Mouse (Mus musculus) layer of hippocampus, postnatal 10 days (tissue): Measurements from ENCODE around the gene Pkd1l3. TPM values are rescaled to one million over a fixed set of nuclear protein-coding genes. Genes with fewer than 3 reads are reported as not detected.

Experiments
- DNase-seq, 2 experiments: peaks; one replicate each; pipeline ENCODE4 v3.0.0; 2021; ENCODE audit warnings: low spot score in 2 of 2
- total RNA-seq, 2 experiments: library from RNA; stranded (reverse); gene quantifications; 2 replicates each; pipeline ENCODE4 v1.2.3; 2021

Pkd1l3 gene
- total RNA-seq, 2 experiments from 2014 or later = 1.4 to 2.3 TPM

DNA sequence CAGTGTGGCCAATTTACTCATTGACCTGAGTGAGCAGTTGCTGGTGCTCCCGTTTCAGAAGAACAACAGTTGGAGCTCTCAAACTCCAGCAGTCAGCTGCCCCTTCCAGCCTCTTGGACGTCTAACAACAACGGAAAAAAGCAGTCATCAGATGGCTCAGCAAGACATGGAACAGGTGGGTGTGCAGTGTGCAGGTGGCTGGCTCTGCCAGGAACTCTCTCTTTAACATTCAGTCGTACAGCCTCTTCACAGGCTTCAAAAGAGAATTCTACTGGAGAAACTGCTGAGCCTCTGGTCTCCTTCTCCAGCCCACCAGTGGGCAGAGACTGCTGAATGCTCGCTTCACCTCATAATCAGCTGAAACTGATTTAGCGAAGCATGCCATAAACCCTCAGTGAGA lies 14.3 kb downstream of the Pkd1l3 start:
- DNase-seq = no peak

DNA sequence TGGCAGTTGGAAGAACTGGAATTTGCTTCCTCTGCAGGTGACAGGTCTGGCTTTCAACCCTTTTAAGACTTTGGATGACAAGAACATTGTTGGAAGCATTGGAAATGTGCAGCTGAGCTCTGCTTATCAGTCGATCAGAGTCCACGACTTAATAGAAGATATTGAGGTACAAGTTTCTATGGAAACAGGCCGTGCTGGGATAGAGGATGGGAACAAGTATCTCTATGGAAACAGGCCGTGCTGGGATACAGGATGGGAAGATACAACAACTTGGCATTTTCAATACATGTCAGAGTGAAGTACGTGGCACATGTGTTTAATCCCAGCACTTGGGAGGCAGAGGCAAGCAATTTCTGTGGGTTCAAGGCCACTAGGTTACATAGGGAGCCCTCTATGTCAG lies 18.2 kb downstream of the Pkd1l3 start:
- peak in 1 of 2 experiments; percentile 24 for DNase-seq

GRCm38 (mm10) chr8:109635146-109635545 lies 20.8 kb downstream of the Pkd1l3 start:
- DNase-seq = no peak

- no peak for DNase-seq
Observed at GRCm38 (mm10) chr8:109638851-109639250, 24.5 kb downstream of the Pkd1l3 start.

DNA sequence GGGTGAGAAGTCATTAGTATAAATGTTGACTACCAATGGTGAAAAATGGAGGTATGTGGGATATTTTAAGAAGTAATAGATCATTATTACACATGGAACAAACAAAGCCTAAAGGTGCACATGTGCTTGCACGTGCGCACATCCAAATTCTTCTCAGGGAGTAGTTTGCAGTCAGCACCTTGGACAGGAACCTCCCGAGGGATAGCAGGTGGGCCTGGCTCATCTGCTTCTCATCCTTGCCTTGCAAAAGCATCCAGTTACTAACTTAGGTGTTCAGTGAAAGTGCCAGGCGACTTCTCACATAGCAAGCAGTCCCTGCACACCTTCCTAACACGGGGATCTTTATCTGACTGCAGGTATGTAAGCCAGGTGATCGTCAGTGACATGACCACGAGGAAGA lies 26.1 kb downstream of the Pkd1l3 start:
- DNase-seq = no peak

DNA sequence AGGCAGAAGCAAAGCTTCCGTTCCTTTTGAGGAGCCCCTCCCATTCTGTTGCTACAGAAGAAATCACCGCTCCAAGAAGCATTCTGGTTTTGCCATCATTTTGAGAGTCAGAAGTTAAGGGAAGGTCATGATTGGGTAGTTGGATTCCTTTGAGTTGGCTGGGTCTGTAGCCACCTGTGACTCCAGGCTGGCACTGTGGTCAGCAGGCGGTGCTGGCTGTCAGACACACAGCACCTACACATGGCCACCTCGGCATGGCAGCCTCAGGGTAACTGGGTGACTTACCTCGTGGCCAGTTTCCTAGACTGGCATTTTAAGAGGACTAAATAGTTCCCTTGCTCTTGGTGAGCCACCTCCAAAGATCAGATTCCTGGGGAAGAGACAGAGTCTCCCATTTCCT lies 26.9 kb downstream of the Pkd1l3 start:
- DNase-seq = no peak

- DNase-seq = no peak
Observed at GRCm38 (mm10) chr8:109647331-109647730, 33.0 kb downstream of the Pkd1l3 start.

DNA sequence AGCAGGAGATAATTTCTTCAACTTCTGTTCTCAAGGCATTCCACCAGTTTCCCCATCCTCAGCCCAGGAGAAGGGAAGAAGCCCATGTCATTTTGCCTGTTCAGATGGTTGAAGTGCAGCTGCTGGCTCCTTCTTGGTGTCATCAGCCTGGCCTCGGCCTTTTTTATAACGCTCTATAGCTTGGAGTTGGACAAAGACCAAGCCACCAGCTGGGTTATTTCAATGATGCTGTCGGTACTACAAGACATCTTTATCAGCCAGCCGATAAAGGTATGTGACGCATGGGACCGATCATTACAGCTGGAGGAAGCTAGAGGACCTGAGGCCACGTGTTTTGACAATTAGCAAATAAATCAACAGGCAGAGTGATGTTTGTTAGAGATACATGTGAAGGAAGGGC lies 34.2 kb downstream of the Pkd1l3 start:
- no peak for DNase-seq

GRCm38 (mm10) chr8:109650801-109651200 lies 36.5 kb downstream of the Pkd1l3 start:
- DNase-seq = no peak

DNA sequence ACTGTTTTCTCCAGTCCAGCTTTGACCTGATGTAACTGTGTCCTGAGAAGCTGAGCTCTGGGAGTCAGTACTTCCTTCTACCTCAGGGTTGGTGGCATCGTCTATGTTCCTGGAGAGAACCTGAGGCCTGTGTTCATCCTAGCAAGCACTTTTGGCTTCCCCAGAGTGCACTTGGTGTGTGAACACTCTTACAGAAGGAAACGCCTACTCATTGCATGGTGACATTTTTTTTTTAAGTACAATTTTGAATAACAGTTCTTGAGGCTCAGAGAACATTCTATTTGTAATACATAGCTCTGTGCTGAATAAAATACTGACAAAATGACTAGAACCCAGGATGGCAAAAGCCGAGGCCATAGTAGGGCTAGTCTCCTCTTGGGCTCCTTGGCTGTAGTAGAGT lies 42.5 kb downstream of the Pkd1l3 start:
- DNase-seq = no peak

GRCm38 (mm10) chr8:109662328-109662727 lies 48.0 kb downstream of the Pkd1l3 start:
- DNase-seq = peak in 1 of 2 experiments; percentile 22

GRCm38 (mm10) chr8:109666616-109667015 lies 52.3 kb downstream of the Pkd1l3 start:
- DNase-seq = peak; percentile 38 to 45

DNA sequence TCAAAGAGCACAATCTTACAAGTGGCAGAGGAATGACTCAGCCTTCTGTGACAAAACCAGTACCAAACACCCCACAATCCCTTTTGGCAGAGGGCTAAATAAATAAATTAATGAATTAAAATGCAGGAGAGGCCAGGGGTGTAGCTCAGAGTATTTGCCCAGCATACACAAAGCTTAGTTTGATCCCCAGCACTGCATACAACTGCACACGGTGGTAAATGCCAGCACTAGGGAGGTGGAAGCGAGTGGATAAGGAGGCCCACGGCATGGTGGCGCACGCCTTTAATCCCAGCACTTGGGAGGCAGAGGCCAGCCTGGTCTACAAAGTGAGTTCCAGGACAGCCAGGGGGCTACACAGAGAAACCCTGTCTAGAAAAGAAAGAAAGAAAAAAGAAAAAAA lies 58.3 kb downstream of the Pkd1l3 start:
- DNase-seq = no peak

DNA sequence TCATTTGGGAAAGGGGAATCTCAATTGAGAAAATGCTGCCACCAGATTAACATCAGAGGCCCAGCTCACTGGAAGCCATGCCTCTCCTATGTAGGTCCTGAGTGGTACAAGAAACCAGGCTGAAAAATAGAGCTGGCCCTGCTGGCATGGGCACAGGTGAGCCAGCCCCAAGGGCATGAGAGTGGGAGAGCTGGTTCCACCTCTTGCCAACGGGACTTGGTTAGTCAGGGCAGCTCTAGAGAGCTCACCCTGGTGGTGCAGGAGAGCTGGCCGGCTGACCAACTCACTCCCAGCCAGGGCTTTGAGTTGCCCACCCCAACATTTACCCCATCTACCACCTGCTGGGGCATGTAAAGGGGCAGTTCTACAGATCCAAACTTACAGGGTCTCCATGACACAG lies 59.3 kb downstream of the Pkd1l3 start:
- DNase-seq = no peak

DNA sequence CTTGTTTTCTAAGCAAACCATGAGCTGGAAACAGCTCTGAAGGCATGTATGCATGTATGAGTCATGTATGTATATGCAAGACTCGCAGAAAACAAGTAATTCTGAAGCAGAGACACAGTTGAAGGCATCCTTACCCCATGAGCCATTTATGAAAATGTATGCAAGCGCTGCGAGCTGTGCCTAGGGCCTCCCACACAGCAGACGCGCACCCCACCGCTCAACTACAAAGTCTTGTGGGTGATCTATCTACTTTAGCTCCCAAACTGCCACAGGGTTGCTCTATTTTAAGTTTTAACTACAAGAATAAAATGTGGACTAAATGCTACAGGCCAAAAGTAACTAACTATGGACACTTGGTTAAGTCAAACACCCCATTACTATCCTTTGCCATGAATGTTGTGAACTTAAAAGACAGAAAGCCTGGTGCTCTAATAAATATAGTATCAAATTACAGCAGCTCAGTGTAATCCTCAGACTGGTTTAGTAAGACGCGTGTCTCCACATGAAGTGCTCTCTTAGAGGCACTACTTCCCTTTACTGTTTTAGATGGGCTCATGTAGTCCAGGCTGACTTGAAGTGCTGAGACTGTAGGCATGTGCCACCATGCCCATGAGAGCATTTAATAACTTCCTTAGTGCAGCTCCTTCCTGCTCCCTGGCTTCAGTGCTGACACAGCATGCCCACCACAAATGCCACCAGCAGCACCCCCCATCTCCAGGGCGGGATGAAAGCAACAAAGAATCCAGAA lies 61.8 kb downstream of the Pkd1l3 start:
- no peak for DNase-seq

- no peak for DNase-seq
Observed at GRCm38 (mm10) chr8:109681535-109681934, 67.2 kb downstream of the Pkd1l3 start.

DNA sequence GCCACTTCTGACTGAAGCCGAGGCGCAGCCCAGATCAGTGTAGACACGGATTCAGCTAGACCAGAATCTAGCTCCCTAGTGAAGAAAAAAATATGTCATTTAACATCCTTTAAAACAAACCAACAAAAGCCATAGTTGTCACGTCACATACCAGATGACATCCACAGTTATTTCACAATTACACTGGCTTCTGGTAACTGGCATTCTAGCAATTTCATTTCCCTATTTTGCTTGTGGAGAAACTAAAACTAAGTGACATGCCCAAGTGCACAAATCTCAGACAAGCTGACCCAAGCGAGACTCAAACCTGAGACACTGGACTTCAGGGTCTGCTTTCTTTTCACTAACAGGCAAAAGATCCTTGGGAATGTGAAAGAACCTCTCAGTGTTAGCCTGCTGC lies 67.8 kb downstream of the Pkd1l3 start:
- no peak for DNase-seq

DNA sequence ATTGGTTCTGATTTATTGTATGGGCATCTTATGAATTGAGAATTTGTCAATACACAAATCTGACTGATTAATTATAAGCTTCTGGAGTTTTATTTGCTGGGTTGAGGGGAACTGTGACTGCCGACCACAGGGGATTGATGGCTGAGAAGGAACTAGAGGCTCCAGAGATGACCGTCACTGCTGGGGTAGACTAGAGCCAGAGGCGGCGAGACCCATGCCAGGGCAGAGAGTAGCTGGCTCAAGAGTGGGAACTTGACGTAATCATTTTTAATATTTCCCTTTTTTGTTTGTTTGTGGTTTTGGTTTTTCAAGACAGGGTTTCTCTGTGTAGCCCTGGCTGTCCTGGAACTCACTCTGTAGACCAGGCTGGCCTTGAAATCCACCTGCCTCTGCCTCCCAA lies 72.9 kb downstream of the Pkd1l3 start:
- no peak for DNase-seq

- no peak for DNase-seq
Observed at GRCm38 (mm10) chr8:109691769-109692168, 77.5 kb downstream of the Pkd1l3 start.

DNA sequence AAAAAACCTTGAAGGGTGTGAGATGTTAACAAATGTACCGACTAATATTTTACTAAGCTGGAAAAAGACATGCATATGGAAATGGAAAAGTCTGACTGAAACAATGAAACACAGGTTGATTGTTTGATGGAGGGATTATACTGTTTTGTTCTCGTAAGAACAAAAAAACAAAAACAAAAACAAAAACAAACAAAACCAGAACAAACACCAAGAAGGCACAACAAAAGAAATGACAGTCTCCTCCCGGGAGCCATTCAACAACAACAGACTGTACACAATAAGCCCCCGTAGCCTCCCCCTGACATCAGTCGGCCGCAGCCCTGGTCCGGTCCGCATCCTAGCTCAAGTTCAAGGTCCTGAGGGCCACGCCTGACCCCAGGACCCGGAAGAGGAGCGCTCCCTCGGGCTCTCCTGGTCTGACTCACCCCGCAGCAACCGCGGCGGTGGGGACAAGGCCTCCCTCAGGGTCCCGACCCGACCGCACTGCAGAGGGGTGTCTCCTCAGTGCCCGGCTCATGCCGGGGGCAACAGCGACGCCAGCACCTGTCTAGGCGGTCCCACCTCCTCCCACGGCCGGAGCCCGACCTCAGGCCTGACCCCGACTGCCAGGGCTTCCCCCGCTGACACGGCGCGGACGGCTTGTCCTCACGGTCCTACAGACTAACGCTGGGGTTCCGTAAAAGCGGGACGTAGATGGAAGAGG lies 78.3 kb downstream of the Pkd1l3 start:
- no peak for DNase-seq

DNA sequence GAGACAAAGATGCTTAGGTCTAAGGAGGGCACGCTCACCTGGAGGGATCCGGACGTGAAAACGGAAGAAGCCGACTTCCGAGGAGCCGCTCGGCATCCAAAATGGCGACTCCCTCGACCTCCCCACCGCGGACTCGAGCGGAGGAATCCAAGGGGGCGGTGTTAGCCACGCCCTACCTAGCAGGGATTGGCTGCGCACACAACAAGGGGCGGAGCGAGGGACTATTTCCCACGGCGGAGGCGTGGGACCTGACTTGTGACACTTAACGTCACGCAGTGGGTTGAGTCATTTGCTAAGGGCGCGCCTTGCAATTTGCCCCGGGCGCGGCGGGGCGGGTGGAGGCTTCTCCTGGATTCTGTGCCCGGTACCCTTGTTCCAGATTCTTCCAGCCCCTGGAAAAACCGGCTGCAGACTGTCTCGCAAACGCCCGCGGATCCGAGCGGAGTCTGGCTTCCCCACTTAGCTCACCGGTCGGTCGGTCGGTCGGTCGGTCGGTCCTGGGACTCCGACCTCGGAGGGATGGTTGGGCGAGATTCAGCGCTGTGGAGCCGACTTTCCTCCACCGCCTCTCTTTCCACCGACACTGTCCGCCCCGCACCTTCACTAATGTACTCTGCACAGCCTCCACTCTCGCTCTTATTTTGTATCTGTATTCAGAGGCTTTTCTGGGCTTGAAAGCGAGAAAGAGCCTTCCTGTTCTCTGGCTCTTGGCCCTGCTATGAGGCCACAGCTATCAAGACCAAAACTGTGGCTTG lies 79.0 kb downstream of the Pkd1l3 start, which contains the start of gene Ist1:
Gene Ist1 (minus strand): TSS at position 115 of the 755 bp plus-strand sequence.
- DNase-seq = peak; percentile 98

DNA sequence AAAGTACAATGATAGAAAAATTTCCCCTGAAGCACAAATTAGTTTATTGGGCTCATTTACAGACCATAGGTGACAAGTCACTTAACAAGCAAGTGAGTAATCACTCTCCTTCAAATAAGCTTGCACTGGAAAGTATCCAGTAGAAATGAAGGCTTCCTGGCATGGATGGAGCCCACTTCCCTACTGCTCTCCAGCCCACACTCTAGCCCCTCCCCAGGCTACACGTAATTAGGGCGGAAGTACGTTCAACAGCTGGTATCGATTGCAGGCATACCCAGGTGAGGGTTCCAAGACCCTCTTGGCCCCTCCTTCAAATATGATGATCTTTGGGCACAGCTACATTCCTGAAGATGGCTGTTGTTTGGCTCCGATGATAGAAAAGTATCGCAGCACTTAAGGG lies 79.8 kb downstream of the Pkd1l3 start:
- no peak for DNase-seq
